Mouse (Mus musculus): Measurements from ENCODE around the gene Oas1d. TPM values are rescaled to one million over a fixed set of nuclear protein-coding genes. Genes with fewer than 3 reads are reported as not detected.

Gene Oas1d
- polyA plus RNA-seq, 1 experiment from 2014 or later: not detected

Other genes starting within 250 kb of the Oas1d start
- 6.2 and 7.7 TPM in 2 replicates for gene Dtx1, start 202.6 kb upstream of the Oas1d start, polyA plus RNA-seq (2015; fragmentation: Nextera tagmentation; extraction: Ambion mirVana)
- gene Oas2, start 164.7 kb upstream of the Oas1d start, polyA plus RNA-seq (2015; fragmentation: Nextera tagmentation; extraction: Ambion mirVana): 0.72 and 1.3 TPM in 2 replicates
- 0.13 and 0.14 TPM in 2 replicates for gene Oas3, start 136.9 kb upstream of the Oas1d start, polyA plus RNA-seq (2015; fragmentation: Nextera tagmentation; extraction: Ambion mirVana)
- not detected in 2 replicates for gene Oas1e, start 119.0 kb upstream of the Oas1d start, polyA plus RNA-seq (2015; fragmentation: Nextera tagmentation; extraction: Ambion mirVana)
- 0.34 and 0.65 TPM in 2 replicates for gene Oas1c, start 102.0 kb upstream of the Oas1d start, polyA plus RNA-seq (2015; fragmentation: Nextera tagmentation; extraction: Ambion mirVana)
- 1.0 and 1.3 TPM in 2 replicates for gene Oas1f, start 67.2 kb upstream of the Oas1d start, polyA plus RNA-seq (2015; fragmentation: Nextera tagmentation; extraction: Ambion mirVana)
- not detected in 2 replicates for gene Oas1h, start 53.1 kb upstream of the Oas1d start, polyA plus RNA-seq (2015; fragmentation: Nextera tagmentation; extraction: Ambion mirVana)
- 0.95 and 1.1 TPM in 2 replicates for gene Oas1g, start 26.9 kb upstream of the Oas1d start, polyA plus RNA-seq (2015; fragmentation: Nextera tagmentation; extraction: Ambion mirVana)
- 2.2 and 2.7 TPM in 2 replicates for gene Oas1a, start 7.0 kb upstream of the Oas1d start, polyA plus RNA-seq (2015; fragmentation: Nextera tagmentation; extraction: Ambion mirVana)
- gene Rph3a, start 95.6 kb downstream of the Oas1d start, polyA plus RNA-seq (2015; fragmentation: Nextera tagmentation; extraction: Ambion mirVana): 0.19 TPM in 1 of 2 replicates, not detected in the other